Mouse (Mus musculus) bone marrow macrophage, adult 2 months (primary cell): ENCODE data around the gene Slc27a2. TPM values are rescaled to one million over a fixed set of nuclear protein-coding genes. Genes with fewer than 3 reads are reported as not detected.
"Not testable (repeated sequence)": the region's sequence is repeated elsewhere in the genome, so short reads cannot be mapped to it uniquely, and the experiment has no call there.

Experiments
- H3K27ac ChIP-seq: 2 replicates; pipeline ENCODE4 v1.5.1; 2012; ENCODE audit warnings: low read depth, low read length; ENCODE audit not compliant: insufficient read depth
- H3K4me1 ChIP-seq: 2 replicates; pipeline ENCODE4 v1.6.1; 2012; ENCODE audit warnings: low read length; ENCODE audit not compliant: control insufficient read depth, insufficient read depth
- H3K4me3 ChIP-seq: 2 replicates; pipeline ENCODE4 v1.5.1; 2012; ENCODE audit warnings: mild to moderate bottlenecking, low read length, moderate library complexity; ENCODE audit not compliant: insufficient read depth
- CTCF ChIP-seq: IDR thresholded peaks from 2 replicates; pipeline ENCODE4 v1.5.1; 2012; ENCODE audit warnings: low read depth, mild to moderate bottlenecking, low read length, moderate library complexity
- POLR2A ChIP-seq: IDR thresholded peaks from 2 replicates; pipeline ENCODE4 v1.6.1; 2012; ENCODE audit warnings: mild to moderate bottlenecking, low read depth, low read length, borderline replicate concordance
- polyA plus RNA-seq: library from polyadenylated mRNA; stranded (reverse); fragments of >200 nt; gene quantifications from 2 replicates; pipeline ENCODE4 v1.2.4, GENCODE M21; 2012; ENCODE audit not compliant: missing spikeins, insufficient read depth, insufficient read length

Gene Slc27a2
- polyA plus RNA-seq, 1 experiment: not detected

GRCm38 (mm10) chr2:126601918-126602600, 49.9 kb downstream of the Slc27a2 start:
- Histone ChIP-seq H3K4me3 (no peak overlapping the region), H3K4me1 (peaks cover 26% of the 10 kb centered on the region), H3K27ac (no peak overlapping the region)
- TF ChIP-seq CTCF (no peak), POLR2A (no peak)

DNA sequence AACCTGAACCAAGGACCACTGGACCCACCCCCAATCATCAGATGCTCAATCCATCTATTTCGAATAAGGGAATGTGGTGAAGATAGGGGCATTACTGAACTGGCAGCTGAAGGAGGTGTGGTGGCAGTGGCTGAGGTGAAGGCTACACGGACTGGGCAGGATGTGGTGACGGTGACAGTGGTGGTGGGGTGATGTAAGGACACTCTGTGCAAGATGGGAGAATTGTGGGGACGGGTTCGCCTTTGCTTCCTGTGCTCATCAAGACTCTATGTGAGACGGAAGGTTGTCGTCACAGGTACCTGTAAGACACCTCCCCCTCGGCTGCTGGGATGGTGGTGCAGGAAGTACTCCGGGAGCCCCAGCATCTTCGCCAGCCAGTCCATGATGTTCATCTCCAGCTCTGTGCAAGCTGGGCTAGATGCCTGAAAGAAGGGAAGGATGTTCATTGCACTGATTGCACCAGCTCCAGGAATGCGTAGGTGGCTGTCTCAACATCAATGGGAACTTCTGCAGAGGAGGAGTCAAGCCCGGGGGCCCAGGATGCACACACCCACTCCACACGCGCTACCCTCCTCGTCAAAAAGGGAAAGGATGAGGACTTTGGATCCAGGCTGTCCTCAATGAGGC, 54.0 kb downstream of the Slc27a2 start:
- TF ChIP-seq CTCF (no peak), POLR2A (no peak)
- H3K4me3 ChIP-seq: no peak overlapping the region
- H3K4me1 ChIP-seq: peaks cover 23% of the 10 kb centered on the region
- no peak overlapping the region for H3K27ac ChIP-seq

- Histone ChIP-seq H3K27ac (no peak overlapping the region), H3K4me3 (no peak overlapping the region), H3K4me1 (peaks cover 20% of the 10 kb centered on the region)
- TF ChIP-seq POLR2A (no peak), CTCF (no peak)
Observed at GRCm38 (mm10) chr2:126606688-126607062, 54.5 kb downstream of the Slc27a2 start.

- TF ChIP-seq POLR2A (no peak), CTCF (no peak)
- H3K4me1 ChIP-seq: peaks cover 11% of the 10 kb centered on the region
- H3K27ac ChIP-seq: peak overlapping the region; percentile 64
- H3K4me3 ChIP-seq: peak overlapping the region; percentile 50
Observed at GRCm38 (mm10) chr2:126607553-126608203, 55.5 kb downstream of the Slc27a2 start.

- H3K27ac ChIP-seq, H3K4me3 ChIP-seq: not testable (repeated sequence)
- H3K4me1 ChIP-seq: peaks cover 11% of the 10 kb centered on the region
Observed at GRCm38 (mm10) chr2:126609600-126609999, 57.4 kb downstream of the Slc27a2 start.

GRCm38 (mm10) chr2:126615355-126615754, 63.1 kb downstream of the Slc27a2 start:
- TF ChIP-seq POLR2A: no peak
- Histone ChIP-seq H3K27ac (no peak overlapping the region), H3K4me3 (no peak overlapping the region), H3K4me1 (peaks cover 3% of the 10 kb centered on the region)

DNA sequence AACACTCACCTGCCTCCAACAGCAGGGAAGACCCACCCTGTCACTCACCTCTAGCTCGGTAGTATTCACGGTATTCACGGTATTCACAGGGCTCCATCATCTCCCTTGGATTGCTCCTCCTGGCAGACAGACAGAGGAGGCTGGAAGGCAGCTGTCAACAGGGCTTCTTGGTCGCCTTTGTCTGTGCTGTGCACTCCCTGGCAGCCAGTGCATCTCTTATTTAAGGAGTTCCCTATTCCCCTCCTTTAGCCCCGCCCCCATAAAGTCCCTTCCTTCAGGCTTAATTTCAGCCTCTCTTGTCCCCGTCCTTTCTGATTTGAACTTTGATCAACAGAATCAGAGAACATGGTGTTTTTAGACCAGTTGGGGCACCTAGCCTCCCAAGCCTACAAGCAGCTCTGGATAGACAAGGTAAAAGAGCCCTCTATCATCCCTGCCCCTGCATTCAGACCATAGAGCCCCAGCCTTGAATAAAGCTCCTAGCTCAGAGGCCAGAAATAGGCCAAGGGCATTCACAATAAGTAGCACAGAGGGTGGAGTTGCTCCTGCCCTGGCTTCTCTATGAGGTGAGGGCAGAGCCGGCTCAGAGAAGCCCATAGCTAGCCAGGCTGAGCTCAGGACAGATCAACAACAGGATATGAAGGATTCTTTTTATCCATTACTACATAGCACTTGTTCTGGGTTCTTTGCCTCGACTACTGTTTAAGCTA, 66.4 kb downstream of the Slc27a2 start:
- TF ChIP-seq CTCF: no peak
- TF ChIP-seq POLR2A: no peak
- Histone ChIP-seq H3K4me1 (peaks cover 3% of the 10 kb centered on the region), H3K4me3 (no peak overlapping the region), H3K27ac (no peak overlapping the region)

DNA sequence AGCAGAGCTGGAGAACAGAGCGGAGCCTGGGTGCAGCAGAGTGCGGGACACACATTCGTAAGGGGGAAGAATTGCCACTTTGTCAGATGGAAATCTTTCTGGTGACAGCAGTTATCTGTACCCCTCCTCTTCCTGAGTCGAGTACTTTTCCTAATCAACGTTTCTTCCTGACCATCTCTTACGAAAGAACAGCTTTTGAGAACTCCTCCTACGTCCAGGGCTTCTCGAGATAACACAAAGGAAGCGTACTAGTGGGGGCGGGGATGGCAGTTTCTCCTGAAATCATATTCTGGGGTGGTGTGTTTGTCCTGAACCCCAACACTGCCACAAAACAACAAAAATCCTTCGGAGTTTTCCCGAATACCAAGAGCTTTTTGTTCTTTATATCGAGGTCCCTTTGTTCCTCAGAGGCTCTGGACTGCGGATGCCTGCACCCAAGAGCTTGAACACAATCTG, 67.1 kb downstream of the Slc27a2 start, which contains the start of gene Hdc:
TSS of gene Hdc (minus strand) at position 51 of the 456 bp plus-strand sequence.
- peaks cover 3% of the 10 kb centered on the region for H3K4me1 ChIP-seq
- no peak within 1 kb of the TSS for H3K4me3 ChIP-seq
- no peak within 1 kb of the TSS for H3K27ac ChIP-seq
- TF ChIP-seq POLR2A (no peak), CTCF (no peak)

- TF ChIP-seq CTCF (no peak), POLR2A (no peak)
- Histone ChIP-seq H3K4me1 (peaks cover 3% of the 10 kb centered on the region), H3K4me3 (no peak overlapping the region), H3K27ac (no peak overlapping the region)
Observed at GRCm38 (mm10) chr2:126622455-126622854, 70.2 kb downstream of the Slc27a2 start.
